In genomic region chr13:28823985-28824384, GRCm38 (mm10) we compare ENCODE assay signal across 13 mouse cellular contexts.
A peak's percentile ranks its signal among the peaks of the same experiment; 100 is the strongest.
DNase-seq lines count a peak whose midpoint lies in the region; ATAC-seq and TF ChIP-seq lines count a peak whose summit lies in the region.
"Had no signal": no experiment of that assay in that cellular context is flagged by ENCODE, and none has a peak within 500 bp of the region (broad histone marks: within the 10 kb centered on the region; RNA-seq: fewer than 3 reads in every experiment).

No protein-coding gene starts in this region.

- 0 out of 2 replicates have a peak overlapping the region, but pooled peaks have one; percentile 4 for H3K27ac ChIP-seq in limb, embryonic 12.5 days
- H3K27ac ChIP-seq in limb, embryonic 10.5 days = no peak overlapping the region
- H3K27ac ChIP-seq in forebrain, postnatal 0 days (ENCODE audit: low read depth, low read length) = peak overlapping the region; percentile 35; the same call in 1 of the 2 replicates
- no peak overlapping the region for H3K27ac ChIP-seq in hindbrain, postnatal 0 days
- H3K27ac ChIP-seq in left cerebral cortex, adult 2 months = no peak overlapping the region
- H3K27ac ChIP-seq: liver, embryonic 13.5 days had no signal

- no peak overlapping the region for H3K4me3 ChIP-seq in limb, embryonic 12.5 days (replicated peaks)
- H3K4me3 ChIP-seq in limb, embryonic 10.5 days = no peak overlapping the region
- H3K4me3 ChIP-seq in forebrain, postnatal 0 days (ENCODE audit: low read depth, low read length) = no peak overlapping the region
- H3K4me3 ChIP-seq in hindbrain, postnatal 0 days (ENCODE audit: low read length) = no peak overlapping the region
- H3K4me3 ChIP-seq in left cerebral cortex, adult 2 months = no peak overlapping the region
- H3K4me3 ChIP-seq: liver, embryonic 13.5 days had no signal

- no peak for TF ChIP-seq CTCF in forebrain, postnatal 0 days (IDR thresholded peaks at IDR 0.05; ENCODE audit: low read depth)
- no peak for TF ChIP-seq CTCF in hindbrain, postnatal 0 days (IDR thresholded peaks at IDR 0.05; ENCODE audit: low read depth)
- TF ChIP-seq CTCF in left cerebral cortex, adult 2 months (IDR thresholded peaks at IDR 0.05) = no peak

- H3K9ac ChIP-seq in limb, embryonic 12.5 days (replicated peaks) = no peak overlapping the region
- H3K9ac ChIP-seq in forebrain, postnatal 0 days = 0 out of 2 replicates have a peak overlapping the region, but pooled peaks have one; percentile 36
- H3K9ac ChIP-seq in hindbrain, postnatal 0 days (replicated peaks; ENCODE audit: low read length) = no peak overlapping the region
- H3K9ac ChIP-seq: liver, embryonic 13.5 days had no signal

- no peaks in the 10 kb centered on the region for H3K27me3 ChIP-seq in limb, embryonic 12.5 days
- no peaks in the 10 kb centered on the region for H3K27me3 ChIP-seq in limb, embryonic 10.5 days (ENCODE audit: low read depth, poor library complexity, severe bottlenecking)
- H3K27me3 ChIP-seq in forebrain, postnatal 0 days (ENCODE audit: insufficient read depth, low read length) = no peaks in the 10 kb centered on the region
- H3K27me3 ChIP-seq in hindbrain, postnatal 0 days (ENCODE audit: insufficient read depth, low read length) = no peaks in the 10 kb centered on the region
- H3K27me3 ChIP-seq: liver, embryonic 13.5 days had no signal

- no peaks in the 10 kb centered on the region for H3K9me3 ChIP-seq in limb, embryonic 12.5 days
- H3K9me3 ChIP-seq in limb, embryonic 10.5 days (replicated peaks) = no peaks in the 10 kb centered on the region
- H3K9me3 ChIP-seq in forebrain, postnatal 0 days (ENCODE audit: low read length) = no peaks in the 10 kb centered on the region
- H3K9me3 ChIP-seq in hindbrain, postnatal 0 days (ENCODE audit: low read length) = no peaks in the 10 kb centered on the region
- H3K9me3 ChIP-seq: liver, embryonic 13.5 days had no signal

- H3K36me3 ChIP-seq in limb, embryonic 12.5 days = peaks cover 4% of the 10 kb centered on the region; the same call in 1 of the 2 replicates
- no peaks in the 10 kb centered on the region for H3K36me3 ChIP-seq in limb, embryonic 10.5 days
- no peaks in the 10 kb centered on the region for H3K36me3 ChIP-seq in forebrain, postnatal 0 days (ENCODE audit: insufficient read depth)
- no peaks in the 10 kb centered on the region for H3K36me3 ChIP-seq in hindbrain, postnatal 0 days (ENCODE audit: insufficient read depth, low read length)
- H3K36me3 ChIP-seq: liver, embryonic 13.5 days had no signal

- no peak for DNase-seq in limb, embryonic 10.5 days (ENCODE audit: low spot score)
- peak; percentile 50 for DNase-seq in forebrain, postnatal 0 days
- no peak for DNase-seq in hindbrain, postnatal 0 days (ENCODE audit: low spot score)
- peak; percentile 61 for DNase-seq in retina, postnatal 1 day
- DNase-seq in left cerebral cortex, adult 2 months (ENCODE audit: extremely low spot score in 1 of 2, low spot score in 2 of 2) = no peak
- no peak for DNase-seq in heart, postnatal 14 days
- DNase-seq: cerebellum, adult 18-20 months; heart, postnatal 4 days; kidney, adult 18-20 months; liver, embryonic 13.5 days; lung, postnatal 10 days; right cerebral cortex, postnatal 14 days had no signal

- WGBS in limb, embryonic 12.5 days = 64% methylated on average over 11 of the region's 11 CpGs
- WGBS in limb, embryonic 10.5 days = 77% methylated on average over 11 of the region's 11 CpGs
- WGBS in forebrain, postnatal 0 days = 21% methylated on average over 11 of the region's 11 CpGs
- 37% methylated on average over 11 of the region's 11 CpGs for WGBS in hindbrain, postnatal 0 days

- peaks cover 7% of the 10 kb centered on the region; the same call in 1 of the 2 replicates for H3K4me1 ChIP-seq in limb, embryonic 12.5 days (replicated peaks)
- H3K4me1 ChIP-seq in limb, embryonic 10.5 days = 0 out of 2 replicates have a peak, but pooled peaks cover 3% of the 10 kb centered on the region
- peaks cover 12% of the 10 kb centered on the region; the same call in 1 of the 2 replicates for H3K4me1 ChIP-seq in forebrain, postnatal 0 days (ENCODE audit: insufficient read depth)
- H3K4me1 ChIP-seq in hindbrain, postnatal 0 days (ENCODE audit: insufficient read depth, low read length) = no peaks in the 10 kb centered on the region
- H3K4me1 ChIP-seq: liver, embryonic 13.5 days had no signal

- H3K4me2 ChIP-seq in limb, embryonic 12.5 days = no peak overlapping the region
- no peak overlapping the region for H3K4me2 ChIP-seq in forebrain, postnatal 0 days (ENCODE audit: low read depth)
- no peak overlapping the region for H3K4me2 ChIP-seq in hindbrain, postnatal 0 days (ENCODE audit: low read depth, low read length)
- H3K4me2 ChIP-seq: liver, embryonic 13.5 days had no signal

- ATAC-seq in limb, embryonic 12.5 days (ENCODE audit: insufficient number of reproducible peaks, insufficient read depth, low FRiP score, low TSS enrichment, low read depth) = no peak
- peak; percentile 77 for ATAC-seq in forebrain, postnatal 0 days
- ATAC-seq in hindbrain, postnatal 0 days = peak; percentile 47; the same call in 1 of the 2 replicates

- intact Hi-C loops in left cerebral cortex, adult 2 months (cut with DNase I) = no loop called here
- intact Hi-C loops in heart, postnatal 14 days (cut with DNase I) = no loop called here

Comparison
In these comparisons a context has a peak if more than half of its experiments do, and no peak if none do; other contexts are left out.
1. H3K27ac ChIP-seq: peak in limb, embryonic 12.5 days (single experiment) and forebrain, postnatal 0 days (single experiment); none in limb, embryonic 10.5 days (single experiment), hindbrain, postnatal 0 days (single experiment) and left cerebral cortex, adult 2 months (single experiment).
2. DNase-seq: peak in forebrain, postnatal 0 days (single experiment) and retina, postnatal 1 day (single experiment); none in limb, embryonic 10.5 days (single experiment), hindbrain, postnatal 0 days (single experiment), left cerebral cortex, adult 2 months (0 of 2) and heart, postnatal 14 days (0 of 2).